Mouse (Mus musculus): ENCODE measurements around the gene Lrig3.

DNA sequence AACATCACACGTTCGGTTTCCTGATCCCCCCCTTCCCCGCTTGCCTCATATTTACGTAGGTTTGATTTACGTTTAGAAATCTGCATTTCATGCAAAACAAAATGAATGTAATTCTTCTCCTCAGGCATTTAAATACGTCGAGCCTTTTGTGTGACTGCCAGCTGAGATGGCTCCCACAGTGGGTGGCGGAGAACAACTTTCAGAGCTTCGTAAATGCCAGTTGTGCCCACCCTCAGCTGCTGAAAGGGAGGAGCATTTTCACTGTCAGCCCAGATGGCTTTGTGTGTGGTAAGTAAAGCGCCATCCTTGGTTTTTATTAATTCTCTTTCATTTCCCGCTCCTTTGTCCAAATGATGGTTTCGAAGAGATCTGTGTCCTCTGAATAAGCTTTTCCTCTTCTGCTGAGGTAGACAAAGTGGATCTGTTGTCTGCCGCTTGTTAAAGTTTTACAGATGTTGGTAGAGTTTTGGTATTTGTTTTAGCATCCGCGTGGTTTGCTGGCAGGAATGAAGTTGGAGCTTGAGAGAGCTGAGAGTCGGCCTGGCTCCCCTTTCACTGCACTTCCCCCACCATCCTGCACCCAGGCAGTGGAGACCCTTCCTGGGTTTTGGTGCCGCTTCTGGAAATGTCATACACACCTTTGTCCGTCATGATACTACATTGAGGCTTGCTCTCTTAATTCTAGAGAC, 37.0 kb downstream of the Lrig3 start:
- TF ChIP-seq POLR2A (IDR thresholded peaks at IDR 0.05; ENCODE audit: low read depth, low read length) (no peak), CTCF (IDR thresholded peaks at IDR 0.05; ENCODE audit: extremely low read depth, insufficient read depth, insufficient read length, insufficient replicate concordance) (no peak)

Measured in spleen, adult 2 months (tissue).